Mouse (Mus musculus) E14TG2a.4 (cell line): ENCODE measurements around the gene Tnni2.

Experiments
- CTCF ChIP-seq: conservative IDR thresholded peaks from 2 replicates; pipeline ENCODE4 v1.5.1; 2014; ENCODE audit warnings: low read length
- NANOG ChIP-seq: IDR thresholded peaks from 2 replicates; pipeline ENCODE4 v1.6.1; 2014; ENCODE audit warnings: borderline replicate concordance, low read length, mixed read lengths
- POU5F1 ChIP-seq: IDR thresholded peaks from 2 replicates; pipeline ENCODE4 v1.6.1; 2014; ENCODE audit warnings: low read length, borderline replicate concordance

GRCm38 (mm10) chr7:142493535-142493934 is 51.9 kb downstream of the Tnni2 start:
- no peak for TF ChIP-seq CTCF
- no peak for TF ChIP-seq POU5F1
- TF ChIP-seq NANOG = no peak
